Mouse (Mus musculus) midbrain, postnatal 0 days (tissue): Measurements from ENCODE around the gene Slc5a10. TPM values are rescaled to one million over a fixed set of nuclear protein-coding genes. Genes with fewer than 3 reads are reported as not detected.
"Not testable (repeated sequence)": the region's sequence is repeated elsewhere in the genome, so short reads cannot be mapped to it uniquely, and the experiment has no call there.

Experiments used
- ATAC-seq: fragments of 200-750 bp; cut with Nextera tagmentation; 2 replicates; pipeline ENCODE4 v1.8.0; 2017; ENCODE audit warnings: moderate number of reproducible peaks, mild to moderate bottlenecking, moderate TSS enrichment, moderate library complexity; ENCODE audit not compliant: low FRiP score
- DNase-seq: peaks from one replicate; pipeline ENCODE4 v3.0.0-alpha.2; 2015; ENCODE audit warnings: low spot score
- H3K27ac ChIP-seq: fragments of 300-500 bp; sonication (generic); 2 replicates; pipeline ENCODE4 v1.5.1; 2014; ENCODE audit warnings: low read depth, mild to moderate bottlenecking, low read length, mixed read lengths
- H3K27me3 ChIP-seq: fragments of 300-500 bp; sonication (generic); 2 replicates; pipeline ENCODE4 v1.6.1; 2014; ENCODE audit warnings: low read length, control low read depth, mixed read lengths; ENCODE audit not compliant: insufficient read depth
- H3K36me3 ChIP-seq: fragments of 300-500 bp; sonication (generic); 2 replicates; pipeline ENCODE4 v1.6.1; 2014; ENCODE audit warnings: low read length, control low read depth, mixed read lengths; ENCODE audit not compliant: insufficient read depth
- H3K4me1 ChIP-seq: fragments of 300-500 bp; sonication (generic); 2 replicates; pipeline ENCODE4 v1.6.1; 2014; ENCODE audit warnings: mild to moderate bottlenecking, control low read depth, antibody characterized with exemption, low read length, mixed read lengths; ENCODE audit not compliant: insufficient read depth
- H3K4me2 ChIP-seq: fragments of 300-500 bp; sonication (generic); 2 replicates; pipeline ENCODE4 v1.6.1; 2014; ENCODE audit warnings: low read depth, mild to moderate bottlenecking, low read length, mixed read lengths; ENCODE audit not compliant: poor library complexity, severe bottlenecking
- H3K4me3 ChIP-seq: fragments of 300-500 bp; sonication (generic); 2 replicates; pipeline ENCODE4 v1.5.1; 2014; ENCODE audit warnings: low read depth, mild to moderate bottlenecking, low read length, moderate library complexity
- H3K9ac ChIP-seq: fragments of 300-500 bp; sonication (generic); replicated peaks from 2 replicates; pipeline ENCODE4 v1.6.1; 2014; ENCODE audit warnings: mild to moderate bottlenecking, low read length, moderate library complexity, mixed read lengths; ENCODE audit not compliant: poor library complexity, severe bottlenecking
- H3K9me3 ChIP-seq: fragments of 300-500 bp; sonication (generic); 2 replicates; pipeline ENCODE4 v1.6.1; 2016; ENCODE audit warnings: low read length, control low read depth
- CTCF ChIP-seq: IDR thresholded peaks from 2 replicates; pipeline ENCODE4 v1.5.1; 2016; ENCODE audit warnings: antibody characterized with exemption, mild to moderate bottlenecking
- WGBS: fragments of 180-500 bp; shearing (Covaris S2); extraction: QIAGEN DNeasy Blood & Tissue Kit; methylation state at CpG from one replicate; pipeline ENCODE4 v1.1.7; 2014; 5-methylcytosine and 5-hydroxymethylcytosine counted together
- polyA plus RNA-seq: library from polyadenylated mRNA; unstranded; fragments of >200 nt; fragmentation: Nextera tagmentation; extraction: Ambion mirVana; gene quantifications from 2 replicates; pipeline ENCODE4 v1.2.1, GENCODE M21; 2015
- total RNA-seq: library from RNA; depleted of rRNA; stranded (reverse); fragments of >200 nt; gene quantifications from 2 replicates; pipeline ENCODE4 v1.2.3, GENCODE M21; 2014

Slc5a10 gene
- total and polyA plus RNA-seq, 2 experiments from 2014 or later, result 0.19 TPM; not detected in 1

DNA sequence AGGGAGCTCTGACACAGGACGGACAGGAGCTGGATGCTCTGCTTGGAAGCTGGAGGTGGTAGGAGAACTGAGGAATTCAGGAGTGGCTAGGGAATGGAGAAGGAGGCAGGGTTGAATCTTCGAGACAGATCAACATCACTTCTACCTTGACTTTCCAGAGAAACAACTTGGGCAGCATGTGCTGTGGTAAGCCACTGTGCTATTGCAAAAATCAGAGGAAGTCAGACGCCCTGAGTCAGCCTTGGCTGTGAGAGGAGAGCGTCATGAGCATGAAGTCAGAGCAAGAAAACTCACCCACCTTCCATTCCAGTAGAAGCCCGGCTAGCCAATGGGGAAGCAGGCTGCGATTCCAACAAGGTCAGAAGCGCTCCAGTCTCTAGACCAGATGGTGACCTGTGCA lies 78.5 kb downstream of the Slc5a10 start:
- Histone ChIP-seq H3K9me3 (no peaks in the 10 kb centered on the region), H3K27ac (no peak overlapping the region), H3K36me3 (no peaks in the 10 kb centered on the region), H3K4me1 (no peaks in the 10 kb centered on the region), H3K4me2 (no peak overlapping the region), H3K9ac (no peak overlapping the region), H3K27me3 (no peaks in the 10 kb centered on the region), H3K4me3 (no peak overlapping the region)
- DNase-seq, result no peak
- no peak for TF ChIP-seq CTCF
- 83% methylated on average over 7 of the region's 7 CpGs for WGBS
- ATAC-seq, result no peak

GRCm38 (mm10) chr11:61640585-61640984 lies 80.0 kb downstream of the Slc5a10 start:
- H3K4me3 ChIP-seq, H3K9ac ChIP-seq, H3K9me3 ChIP-seq, H3K4me2 ChIP-seq, H3K27me3 ChIP-seq, H3K27ac ChIP-seq, H3K36me3 ChIP-seq, H3K4me1 ChIP-seq, DNase-seq, ATAC-seq: not testable (repeated sequence)
- 86% methylated on average over 9 of the region's 9 CpGs for WGBS

GRCm38 (mm10) chr11:61639601-61640177 lies 80.9 kb downstream of the Slc5a10 start:
- Histone ChIP-seq H3K27me3 (no peaks in the 10 kb centered on the region), H3K27ac (no peak overlapping the region), H3K9me3 (no peaks in the 10 kb centered on the region), H3K4me1 (no peaks in the 10 kb centered on the region), H3K4me3 (no peak overlapping the region), H3K4me2 (no peak overlapping the region), H3K9ac (no peak overlapping the region), H3K36me3 (no peaks in the 10 kb centered on the region)
- TF ChIP-seq CTCF, result no peak
- DNase-seq (no peak), ATAC-seq (no peak)
- WGBS, result 86% methylated on average over 6 of the region's 6 CpGs

- no peak for TF ChIP-seq CTCF
- no peaks in the 10 kb centered on the region for H3K36me3 ChIP-seq
- H3K4me3 ChIP-seq, result no peak overlapping the region
- no peaks in the 10 kb centered on the region for H3K4me1 ChIP-seq
- no peaks in the 10 kb centered on the region for H3K27me3 ChIP-seq
- ATAC-seq (no peak), DNase-seq (no peak)
- H3K4me2 ChIP-seq, result no peak overlapping the region
- WGBS, result 80% methylated on average over 12 of the region's 12 CpGs
- no peak overlapping the region for H3K9ac ChIP-seq
- H3K27ac ChIP-seq, result no peak overlapping the region
- no peaks in the 10 kb centered on the region for H3K9me3 ChIP-seq
Observed at GRCm38 (mm10) chr11:61638764-61639536, 81.7 kb downstream of the Slc5a10 start.

DNA sequence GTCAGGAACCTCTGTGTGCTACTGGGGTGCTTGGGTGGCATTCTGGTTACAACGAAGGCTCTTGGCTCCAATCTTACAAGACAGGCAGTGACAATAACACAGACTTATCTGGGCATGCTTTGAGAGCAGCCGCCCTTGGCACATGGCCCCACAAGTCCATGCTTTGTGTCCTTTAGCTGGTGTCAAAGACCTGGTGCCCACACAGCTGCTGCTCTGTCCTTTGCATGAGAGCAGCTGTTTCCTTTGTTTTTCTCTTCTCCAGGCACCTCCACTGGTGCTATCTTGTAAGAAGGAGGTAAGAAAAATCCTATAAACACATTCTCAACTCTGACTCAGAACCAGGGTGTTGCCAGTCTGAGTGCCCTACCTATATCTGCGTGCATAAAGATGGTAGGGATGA lies 82.8 kb downstream of the Slc5a10 start:
- Histone ChIP-seq H3K36me3 (no peaks in the 10 kb centered on the region), H3K4me1 (no peaks in the 10 kb centered on the region), H3K9me3 (no peaks in the 10 kb centered on the region), H3K4me3 (no peak overlapping the region), H3K9ac (no peak overlapping the region), H3K4me2 (no peak overlapping the region), H3K27ac (no peak overlapping the region), H3K27me3 (no peaks in the 10 kb centered on the region)
- ATAC-seq, result no peak
- TF ChIP-seq CTCF, result no peak
- WGBS, result 94% methylated on average over 3 of the region's 3 CpGs
- no peak for DNase-seq

- Histone ChIP-seq H3K9ac (no peak overlapping the region), H3K4me1 (no peaks in the 10 kb centered on the region), H3K9me3 (no peaks in the 10 kb centered on the region), H3K4me3 (no peak overlapping the region), H3K4me2 (no peak overlapping the region), H3K27ac (no peak overlapping the region), H3K36me3 (no peaks in the 10 kb centered on the region), H3K27me3 (no peaks in the 10 kb centered on the region)
- TF ChIP-seq CTCF, result no peak
- WGBS, result 48% methylated on average over 1 of the region's 1 CpGs
- ATAC-seq (no peak), DNase-seq (no peak)
Observed at GRCm38 (mm10) chr11:61637413-61637812, 83.2 kb downstream of the Slc5a10 start.

DNA sequence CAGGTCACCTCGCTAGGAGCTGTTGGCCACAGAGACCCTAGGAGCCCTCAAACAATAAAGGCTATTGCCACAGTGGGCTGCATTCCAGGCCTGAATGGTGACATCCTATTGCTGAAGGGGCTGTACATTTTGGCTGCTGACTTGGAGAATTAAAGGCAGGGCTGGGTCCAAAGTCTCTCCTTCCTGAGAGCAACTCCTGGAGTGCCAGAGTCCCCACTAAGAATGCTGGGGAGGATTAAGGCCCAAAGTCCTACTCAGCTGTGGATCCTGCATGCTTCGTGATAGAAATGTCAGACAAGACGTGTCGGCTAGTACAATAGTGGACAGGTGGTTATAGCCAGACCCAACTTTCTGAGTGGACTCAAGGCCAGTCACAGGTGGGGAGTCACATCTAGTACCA lies 84.3 kb downstream of the Slc5a10 start:
- H3K9me3 ChIP-seq, H3K4me1 ChIP-seq, H3K27ac ChIP-seq, H3K4me3 ChIP-seq, H3K36me3 ChIP-seq, H3K27me3 ChIP-seq, ATAC-seq, DNase-seq, H3K9ac ChIP-seq, H3K4me2 ChIP-seq: not testable (repeated sequence)
- WGBS, result 87% methylated on average over 3 of the region's 4 CpGs
